Mouse (Mus musculus) skeletal muscle tissue, adult 2 months (tissue): ENCODE measurements around the gene Ep300.
A peak's percentile ranks its signal among the peaks of the same experiment; 100 is the strongest.
"Not testable (repeated sequence)": the region's sequence is repeated elsewhere in the genome, so short reads cannot be mapped to it uniquely, and the experiment has no call there.

Experiments used
- DNase-seq: peaks from one replicate; pipeline ENCODE4 v3.0.0-alpha.2; 2012; ENCODE audit warnings: low read depth, low spot score

Ep300 gene

DNA sequence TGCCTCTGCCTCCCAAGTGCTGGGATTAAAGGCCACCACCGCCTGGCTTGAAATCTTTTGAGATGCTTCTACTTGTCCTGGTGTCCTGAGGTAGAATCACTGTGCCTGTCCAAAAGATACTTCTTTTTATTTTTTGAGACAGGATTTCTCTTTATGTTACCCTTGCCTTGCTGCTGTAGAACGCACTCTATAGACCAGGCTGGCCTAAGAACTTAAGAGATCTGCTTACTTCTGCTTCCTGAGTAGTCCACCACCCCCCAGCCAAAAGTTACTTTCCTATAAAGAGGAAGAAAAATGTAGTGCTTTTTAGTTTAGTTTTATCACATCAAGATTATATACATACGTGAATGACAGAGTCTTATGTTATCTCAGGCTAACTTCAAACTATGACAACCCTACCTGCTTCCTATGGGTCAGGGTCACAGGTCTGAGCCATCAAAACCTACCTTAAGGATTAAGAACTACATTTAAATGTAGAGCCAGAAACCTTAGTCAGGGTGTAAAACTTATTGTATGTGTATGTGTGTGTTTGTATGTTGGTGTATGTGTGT is 9.1 kb downstream of the Ep300 start:
- DNase-seq, result no peak

DNA sequence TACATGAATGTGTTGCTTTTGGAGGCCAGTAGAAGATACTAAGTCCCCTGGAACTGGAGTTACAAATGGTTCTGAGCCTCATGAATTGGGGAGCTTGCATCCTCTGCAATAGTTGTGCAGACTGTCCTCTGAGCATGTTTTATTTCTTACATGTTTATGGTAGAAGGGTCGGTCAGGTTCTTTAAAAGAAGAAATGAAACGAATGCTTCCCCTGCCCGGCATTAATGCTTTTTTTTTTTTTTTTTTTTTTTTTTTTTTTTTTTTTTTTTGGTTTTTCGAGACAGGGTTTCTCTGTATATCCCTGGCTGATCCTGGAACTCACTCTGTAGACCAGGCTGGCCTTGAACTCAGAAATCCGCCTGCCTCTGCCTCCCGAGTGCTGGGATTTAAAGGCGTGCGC is 13.6 kb downstream of the Ep300 start:
- DNase-seq, result not testable (repeated sequence)

GRCm38 (mm10) chr15:81605241-81605640 is 20.1 kb downstream of the Ep300 start:
- no peak for DNase-seq

DNA sequence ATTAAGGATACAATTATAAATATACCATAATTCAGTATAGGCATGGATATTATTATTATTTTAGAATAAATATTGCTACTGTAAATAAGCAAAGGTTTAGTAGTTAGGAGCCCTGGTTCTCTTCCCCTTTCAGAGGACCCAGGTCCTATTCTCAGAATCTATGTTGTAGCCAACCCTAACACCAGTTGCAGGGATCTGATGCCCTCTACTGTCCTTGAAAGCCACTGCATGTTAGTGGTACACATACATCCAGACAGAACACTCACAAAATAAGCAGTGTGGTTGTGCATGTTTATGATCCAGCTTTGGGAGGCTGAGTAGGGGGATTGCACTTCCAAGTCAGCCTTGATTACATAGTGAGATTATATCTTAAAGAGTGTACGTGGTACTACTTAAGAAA is 21.5 kb downstream of the Ep300 start:
- DNase-seq, result no peak

- peak; percentile 63 for DNase-seq
Measured at GRCm38 (mm10) chr15:81649516-81650455, 64.6 kb downstream of the Ep300 start.

- DNase-seq, result no peak
Measured at GRCm38 (mm10) chr15:81650636-81651035, 65.5 kb downstream of the Ep300 start.

- DNase-seq, result no peak
Measured at GRCm38 (mm10) chr15:81661701-81662100, 76.5 kb downstream of the Ep300 start.

- DNase-seq, result no peak
Measured at GRCm38 (mm10) chr15:81663281-81663680, 78.1 kb downstream of the Ep300 start.

DNA sequence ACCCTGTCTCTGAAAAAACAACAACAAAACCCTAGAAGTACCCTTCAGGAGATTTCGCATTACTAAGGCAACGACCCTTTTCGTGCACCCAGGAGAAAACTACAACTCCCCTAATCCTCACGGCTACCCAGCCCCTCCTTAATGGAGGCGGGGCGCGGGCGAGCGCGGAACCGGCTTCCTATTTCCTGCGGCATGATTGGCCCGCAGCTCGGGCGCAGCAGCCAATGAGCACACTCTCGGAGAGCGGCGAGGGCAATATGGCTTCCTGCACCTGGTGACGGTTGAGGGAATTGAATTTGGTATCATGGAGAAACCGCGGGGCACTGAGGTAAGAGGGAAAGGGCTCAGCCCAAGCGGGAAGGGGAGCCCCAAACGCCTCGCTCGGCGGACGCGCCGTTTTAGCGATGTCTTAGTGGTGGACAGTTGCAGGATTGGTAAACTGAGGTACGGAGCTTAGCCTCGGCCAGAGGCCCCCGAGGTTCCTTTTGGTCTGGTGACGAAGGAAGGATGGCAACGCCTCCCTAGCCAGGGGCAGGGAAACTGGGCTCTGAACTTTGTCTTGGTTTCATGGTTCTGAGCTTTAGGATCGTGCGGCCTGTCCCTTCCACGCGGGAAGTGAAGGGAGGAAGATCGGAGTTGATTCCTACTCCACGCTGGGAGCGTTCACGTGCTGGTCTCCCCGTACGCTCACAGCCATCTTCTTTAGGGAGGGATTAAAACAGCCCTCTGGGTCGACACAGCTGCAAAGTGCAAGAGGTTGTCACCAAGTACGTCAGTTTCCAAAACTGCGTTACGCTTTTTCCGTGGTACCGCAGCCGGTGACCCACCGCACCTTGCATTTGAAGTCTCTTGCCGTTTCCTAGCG is 78.8 kb downstream of the Ep300 start, which contains the start of gene L3mbtl2:
L3mbtl2 (plus strand) TSS at position 193 of the 865 bp plus-strand sequence.
- peak; percentile 80 for DNase-seq

DNA sequence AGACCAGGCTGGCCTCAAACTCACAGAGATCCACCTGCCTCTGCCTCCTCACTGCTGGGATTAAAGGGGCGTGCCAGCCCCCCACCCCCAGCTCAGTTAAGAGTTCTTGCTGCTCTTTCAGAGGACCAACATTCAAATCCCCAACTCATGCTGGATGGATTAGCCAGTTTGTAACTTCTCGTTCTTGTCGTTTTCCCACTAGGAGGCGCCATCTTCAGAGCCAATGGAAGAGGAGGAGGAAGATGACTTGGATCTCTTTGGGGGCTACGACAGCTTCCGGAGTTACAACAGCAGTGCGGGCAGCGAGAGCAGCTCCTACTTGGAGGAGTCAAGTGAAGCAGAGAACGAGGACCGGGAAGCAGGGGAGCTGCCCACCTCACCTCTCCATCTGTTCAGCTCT is 81.8 kb downstream of the Ep300 start:
- DNase-seq, result no peak

DNA sequence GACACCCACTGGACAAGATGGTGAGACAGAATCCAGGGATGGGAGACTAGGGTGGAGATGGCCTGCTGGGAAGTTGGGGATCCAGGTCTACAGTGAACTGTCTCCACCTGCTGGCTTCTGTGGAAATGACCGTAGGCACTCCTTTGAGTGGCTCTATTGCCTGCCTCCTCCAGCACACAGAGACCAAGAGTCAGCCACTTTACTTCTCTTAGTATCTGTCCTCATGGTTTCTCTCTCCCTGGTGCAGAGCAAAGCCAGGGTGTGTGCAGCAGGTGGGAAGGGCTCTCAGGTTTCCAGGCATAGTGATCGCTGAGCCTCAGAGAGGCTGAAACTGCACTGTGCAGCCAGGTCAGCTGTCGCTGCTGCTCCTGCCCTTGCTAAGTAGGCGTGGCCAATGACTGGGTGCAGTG is 85.1 kb downstream of the Ep300 start:
- no peak for DNase-seq

- DNase-seq, result no peak
Measured at GRCm38 (mm10) chr15:81676637-81677036, 91.5 kb downstream of the Ep300 start.

GRCm38 (mm10) chr15:81680301-81680805 is 95.2 kb downstream of the Ep300 start:
- DNase-seq, result no peak

- no peak for DNase-seq
Measured at GRCm38 (mm10) chr15:81693366-81693966, 108.3 kb downstream of the Ep300 start.

GRCm38 (mm10) chr15:81693967-81694881 is 109.1 kb downstream of the Ep300 start:
- DNase-seq, result peak; percentile 66

DNA sequence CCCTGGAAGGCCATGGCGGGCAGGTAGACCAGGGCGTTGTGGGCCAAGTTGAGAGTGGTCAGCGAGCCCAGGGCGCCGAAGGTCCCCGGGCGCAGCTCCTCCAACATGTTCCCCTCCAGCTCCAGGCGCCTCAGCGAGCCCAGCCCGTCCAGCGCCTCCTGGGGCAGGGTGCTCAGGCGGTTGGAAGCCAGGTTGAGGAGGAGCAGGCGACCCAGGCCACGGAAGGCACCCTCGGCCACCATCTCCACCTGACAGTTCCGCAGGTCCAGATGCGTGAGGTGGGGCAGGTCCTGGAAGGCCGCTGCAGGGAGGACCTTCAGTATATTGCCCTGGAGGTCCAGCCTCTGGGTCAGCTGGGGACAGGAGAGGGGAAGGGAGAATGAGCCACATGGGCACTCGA is 109.7 kb downstream of the Ep300 start:
- DNase-seq, result no peak

- no peak for DNase-seq
Measured at GRCm38 (mm10) chr15:81697175-81697574, 112.0 kb downstream of the Ep300 start, which contains the start of gene Chadl. Gene Chadl (minus strand): TSS chr15:81697287.

DNA sequence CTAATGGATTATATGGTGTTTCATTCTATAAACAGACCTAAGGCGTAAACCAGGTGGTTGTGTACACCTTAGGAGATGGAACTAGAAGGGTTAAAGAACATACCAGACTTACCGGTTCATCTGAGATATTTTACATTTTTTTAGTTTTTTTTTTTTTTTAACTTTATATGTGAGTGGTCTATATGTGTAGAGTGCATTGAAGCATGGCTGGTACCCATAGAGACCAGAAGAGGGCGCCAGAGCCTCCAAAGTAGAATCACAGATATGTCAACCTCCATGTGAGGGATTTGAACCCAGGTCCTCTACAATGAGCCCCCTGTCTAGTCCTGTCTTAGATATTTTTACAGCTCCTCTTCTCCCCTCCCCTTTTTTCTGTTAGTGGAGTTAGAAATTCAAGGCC is 112.7 kb downstream of the Ep300 start:
- no peak for DNase-seq

DNA sequence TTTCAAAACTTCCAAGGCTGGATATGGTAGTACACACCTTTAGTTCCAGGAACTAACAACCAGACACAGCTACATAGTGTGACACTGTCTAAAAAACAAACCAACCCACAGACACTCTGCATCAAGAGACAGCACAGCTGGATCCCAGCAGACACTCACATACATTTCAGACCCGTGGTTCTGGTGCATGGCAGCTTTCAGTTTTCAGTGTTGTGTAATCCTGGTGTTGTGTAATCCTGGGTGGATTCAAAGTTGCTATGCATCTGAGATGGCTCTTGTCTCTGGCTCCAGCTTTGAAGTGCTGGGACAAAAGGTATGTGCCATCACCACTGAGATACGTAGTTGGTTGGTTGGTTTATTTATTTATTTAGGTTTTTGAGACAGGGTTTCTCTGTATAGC is 113.4 kb downstream of the Ep300 start:
- DNase-seq, result no peak

DNA sequence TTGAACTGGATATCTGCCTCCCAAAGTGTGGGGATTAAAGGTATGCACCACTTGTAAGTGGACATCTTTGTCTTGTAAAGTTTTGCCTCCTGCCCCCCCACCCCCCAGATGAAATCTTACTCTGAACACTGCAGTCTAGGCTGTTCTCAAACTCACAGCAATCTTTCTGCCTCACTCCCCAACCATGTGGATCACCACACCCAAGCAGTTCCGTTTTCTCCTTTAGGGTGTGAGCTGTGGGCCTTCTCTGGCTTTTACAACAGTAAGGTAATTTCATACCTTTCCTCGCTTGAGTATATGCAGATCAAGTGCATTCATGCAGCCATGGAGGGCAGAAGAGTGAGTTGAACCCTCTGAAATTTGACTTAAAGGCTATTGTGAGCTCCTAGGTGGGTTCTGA is 115.0 kb downstream of the Ep300 start:
- no peak for DNase-seq
